Mouse (Mus musculus) T-cell, adult 2 months (primary cell): Measurements from ENCODE around the gene Nfya.

Source experiments
- DNase-seq: peaks from one replicate; pipeline ENCODE4 v3.0.0; 2022; ENCODE audit warnings: low spot score

Nfya gene

GRCm38 (mm10) chr17:48409380-48410298, at the start of gene Nfya, which contains the start of gene Oard1:
Gene Nfya (minus strand): TSS chr17:48409906.
Gene Oard1 (plus strand): TSS chr17:48410014.
- DNase-seq = peak; percentile 100

DNA sequence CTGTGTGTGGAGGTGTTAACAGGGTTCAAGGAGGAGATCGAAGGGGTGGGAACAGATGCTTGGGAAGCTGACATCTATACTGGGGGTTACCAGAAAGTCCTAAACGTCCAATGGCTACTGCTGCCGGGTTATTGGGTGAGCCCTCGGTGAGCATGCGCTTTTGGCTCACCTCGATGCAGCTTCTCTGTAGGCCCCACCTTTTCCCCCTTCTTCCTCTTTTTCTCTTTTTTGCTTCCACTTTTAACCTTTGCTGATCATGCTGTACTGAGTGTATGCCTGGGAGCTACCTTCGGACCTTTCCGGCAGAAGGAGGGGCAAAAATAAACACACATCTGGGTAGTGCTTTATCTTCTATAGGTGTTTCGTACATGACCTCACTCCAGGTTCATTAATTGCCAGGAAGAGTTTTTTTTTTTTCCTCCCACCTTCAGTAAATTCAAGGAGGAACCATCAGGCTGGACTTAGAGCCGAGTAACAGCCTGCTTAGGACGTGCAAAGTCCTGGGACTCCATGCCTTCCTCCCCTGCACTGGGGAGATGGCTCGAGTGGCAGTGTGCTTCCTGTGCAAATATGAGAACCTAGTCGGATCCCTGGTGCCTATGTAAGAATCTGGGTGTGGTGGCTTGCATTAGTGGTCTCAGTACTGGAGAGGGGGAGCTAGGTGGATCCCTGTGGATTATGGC, 48.4 kb upstream of the Nfya start:
- no peak for DNase-seq

DNA sequence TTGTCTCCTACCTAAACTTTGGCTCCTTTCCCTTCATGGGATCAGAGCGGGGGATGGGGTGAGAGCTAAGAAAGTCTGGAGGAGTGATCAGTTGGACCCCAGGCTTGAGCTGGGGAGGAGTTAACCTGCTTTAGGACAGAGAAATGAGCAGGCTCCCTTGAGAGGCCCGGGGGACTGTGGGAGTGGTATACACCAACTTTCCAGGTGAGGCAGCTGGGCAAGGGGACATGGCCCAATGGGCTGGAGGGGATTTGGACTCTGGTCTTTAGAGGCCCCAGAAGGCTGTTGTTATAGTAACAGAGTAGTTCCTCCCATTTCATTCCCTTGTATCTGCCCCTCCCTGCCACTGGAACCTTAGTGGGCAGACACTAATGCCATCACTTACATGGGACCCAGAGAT, 46.2 kb upstream of the Nfya start:
- DNase-seq = no peak

GRCm38 (mm10) chr17:48454688-48455087, 45.0 kb upstream of the Nfya start, which contains the start of gene Unc5cl:
Gene Unc5cl (plus strand): TSS chr17:48454901.
- DNase-seq = no peak

GRCm38 (mm10) chr17:48454190-48454589, 44.5 kb upstream of the Nfya start:
- no peak for DNase-seq

DNA sequence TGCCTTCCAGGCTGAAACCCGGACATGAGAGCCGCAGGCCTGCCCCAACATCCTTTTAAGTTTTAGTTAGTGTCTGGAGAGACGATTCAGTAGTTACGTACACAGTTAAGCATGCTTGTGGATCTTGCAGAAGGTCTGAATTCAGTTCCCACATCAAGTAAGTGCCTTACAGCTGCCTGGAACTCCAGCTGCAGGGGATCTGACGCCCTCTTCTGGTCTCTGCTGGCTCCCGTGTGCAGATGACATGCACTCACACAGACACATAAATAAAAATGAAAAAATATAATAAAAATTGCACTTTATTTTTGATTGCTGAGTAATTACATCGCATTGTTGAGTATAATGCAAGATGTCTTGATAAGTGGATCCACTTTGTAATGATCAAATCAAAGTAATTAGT, 43.8 kb upstream of the Nfya start:
- DNase-seq = no peak

DNA sequence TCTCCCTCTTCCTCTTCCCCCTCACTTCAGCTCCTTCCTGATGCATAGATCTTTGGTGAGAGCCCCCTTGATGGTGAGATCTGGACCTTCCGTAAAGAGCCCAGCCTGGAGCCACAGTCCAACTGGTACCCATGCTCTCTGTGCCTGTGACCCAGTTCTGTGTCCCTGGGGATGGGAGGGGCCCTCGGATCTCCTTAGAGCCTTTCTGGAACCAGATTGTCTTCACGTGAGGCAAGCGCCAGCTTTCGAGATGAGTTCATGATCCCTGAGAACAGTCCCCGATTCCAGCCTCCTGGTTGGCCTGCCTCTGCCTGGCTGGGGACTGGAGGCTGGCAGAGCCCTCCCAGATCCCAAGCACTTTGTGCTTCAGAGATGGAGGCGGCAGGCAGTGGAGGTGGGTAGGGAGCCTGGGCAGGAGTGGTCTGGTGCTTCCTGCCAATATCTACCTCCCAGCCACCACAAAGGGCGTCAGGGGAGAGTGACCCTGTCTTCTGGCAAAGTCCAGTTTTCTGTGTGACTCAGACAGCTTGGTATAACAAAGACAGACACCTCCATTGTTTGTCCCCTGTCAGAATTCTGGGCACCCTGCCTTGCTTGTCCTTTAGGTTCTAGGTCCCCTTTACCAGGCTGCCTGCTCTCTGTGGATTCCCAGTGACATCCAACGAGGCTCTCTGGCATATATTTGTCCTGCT, 42.2 kb upstream of the Nfya start:
- no peak for DNase-seq

DNA sequence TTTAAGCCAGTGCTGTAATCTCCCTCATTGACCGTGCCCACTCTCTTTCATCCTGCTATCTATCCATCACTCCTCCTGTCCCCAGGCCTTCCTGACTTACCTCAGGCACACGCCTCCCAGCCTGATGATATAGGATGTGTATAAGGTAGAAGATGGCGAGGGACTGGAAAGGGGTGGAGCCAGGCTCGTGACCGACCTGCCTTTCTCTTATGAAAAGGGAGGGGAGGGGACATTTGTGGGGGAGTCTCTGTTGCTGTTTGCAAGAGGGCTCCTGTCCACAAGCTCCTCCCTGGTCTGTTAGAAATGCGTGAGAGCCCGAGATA, 41.6 kb upstream of the Nfya start, which contains the start of gene Tspo2:
Gene Tspo2 (minus strand): TSS at position 170 of the 323 bp plus-strand sequence.
- DNase-seq = no peak

DNA sequence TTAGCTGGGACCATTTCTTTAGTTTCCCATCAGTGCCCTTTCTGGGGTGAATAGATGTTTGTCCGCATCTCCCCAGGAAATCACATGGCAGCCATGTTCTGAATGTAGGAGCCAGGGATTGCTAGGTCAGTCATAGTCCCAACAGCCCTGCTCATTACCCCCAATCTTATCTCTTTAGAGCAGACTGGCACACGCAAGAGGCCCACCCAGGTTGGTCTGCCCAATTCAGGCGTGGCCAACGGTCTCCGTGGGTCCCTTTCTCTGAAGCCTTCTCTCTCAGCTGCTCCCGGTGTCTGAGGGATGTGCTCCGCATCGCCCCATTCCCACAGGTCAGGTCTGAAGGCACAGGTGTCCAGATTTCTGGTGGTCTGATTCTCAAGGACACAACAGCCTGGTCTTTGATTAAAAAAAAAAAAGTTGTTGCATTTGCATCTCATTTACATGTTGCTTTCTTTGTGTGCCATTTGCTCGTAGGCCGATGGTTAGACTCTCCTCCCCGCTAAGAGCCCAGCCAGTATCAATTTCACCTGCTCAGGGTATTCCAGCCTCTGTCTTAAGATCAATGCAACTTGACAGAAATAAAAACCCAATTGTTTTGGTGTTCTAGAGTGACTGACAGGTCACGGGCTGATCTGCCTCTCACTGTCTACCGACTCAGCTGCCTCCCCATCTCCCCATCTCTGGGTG, 41.1 kb upstream of the Nfya start:
- DNase-seq = no peak

DNA sequence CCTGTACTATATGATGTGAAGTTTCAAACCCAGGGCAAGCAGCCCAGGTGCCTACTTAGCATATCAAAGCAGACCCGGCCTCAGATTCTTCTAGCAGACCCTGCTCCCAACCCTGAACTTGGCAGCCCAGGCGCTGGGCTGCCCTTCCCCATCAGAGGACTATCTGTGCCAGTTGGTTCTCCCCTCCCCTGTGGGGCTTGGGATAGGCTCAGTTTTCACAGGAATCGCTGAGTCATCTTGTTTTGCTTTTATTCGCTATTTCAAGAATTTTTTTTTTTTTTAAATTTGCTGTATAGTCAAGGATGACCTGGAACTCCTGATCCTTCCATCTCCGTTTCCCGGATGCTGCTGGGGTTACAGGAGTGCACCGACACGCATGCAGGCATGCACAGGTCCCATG, 38.0 kb upstream of the Nfya start:
- DNase-seq = no peak

DNA sequence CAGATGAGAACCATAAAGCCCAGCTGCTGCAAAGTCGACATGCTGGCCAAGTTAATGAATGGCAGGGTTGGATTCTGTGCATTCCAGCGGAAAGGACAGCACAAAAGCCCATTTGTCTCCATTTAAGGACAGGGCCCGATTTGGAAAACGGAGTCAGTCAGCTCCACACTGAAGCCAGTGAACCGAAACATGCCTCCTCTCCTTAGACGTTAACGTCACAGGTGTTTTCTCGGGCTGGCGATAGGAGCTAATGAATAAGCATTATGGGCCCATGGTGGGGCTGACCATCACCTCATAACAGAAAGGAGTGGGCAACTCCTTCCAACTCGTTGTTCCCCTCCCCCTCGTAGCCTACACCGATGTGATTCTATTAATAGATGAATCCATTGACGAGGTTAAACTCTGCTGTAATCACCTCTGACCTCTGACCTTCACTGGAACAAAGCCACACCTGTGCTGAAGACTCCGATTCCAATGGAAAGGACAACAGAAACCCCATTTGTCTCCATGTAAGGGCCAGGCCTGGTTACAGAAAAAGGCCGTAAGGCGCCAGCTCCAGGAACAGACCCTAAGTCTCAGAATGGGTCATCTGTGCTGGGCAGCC, 33.9 kb upstream of the Nfya start:
- no peak for DNase-seq

- no peak for DNase-seq
Measured at GRCm38 (mm10) chr17:48442745-48443457, 33.2 kb upstream of the Nfya start.

DNA sequence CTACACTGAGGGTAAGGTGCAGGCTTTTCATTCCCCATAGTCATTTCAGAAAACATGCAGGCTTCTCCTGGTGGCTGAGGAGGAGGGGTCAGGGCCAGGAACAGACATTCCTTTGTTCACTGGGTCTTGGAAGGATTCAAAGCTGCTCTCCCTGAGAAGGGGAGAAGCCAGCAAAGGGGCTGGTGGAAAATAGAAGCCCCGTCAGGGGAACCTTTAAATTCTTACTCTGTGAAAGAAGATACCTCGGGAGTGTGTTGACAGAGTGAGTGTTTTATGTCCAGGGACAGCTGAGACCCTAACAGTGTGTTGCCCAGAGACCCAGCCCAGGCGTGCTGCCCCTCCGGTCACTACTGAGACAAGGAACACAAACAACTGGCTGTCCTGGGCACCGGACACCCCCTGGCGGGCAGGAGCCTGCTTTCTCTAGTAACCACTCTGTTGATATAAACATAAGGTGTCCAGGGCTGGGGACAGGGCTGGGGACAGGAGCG, 27.8 kb upstream of the Nfya start:
- DNase-seq = no peak

- DNase-seq = no peak
Measured at GRCm38 (mm10) chr17:48436487-48436886, 26.8 kb upstream of the Nfya start.

DNA sequence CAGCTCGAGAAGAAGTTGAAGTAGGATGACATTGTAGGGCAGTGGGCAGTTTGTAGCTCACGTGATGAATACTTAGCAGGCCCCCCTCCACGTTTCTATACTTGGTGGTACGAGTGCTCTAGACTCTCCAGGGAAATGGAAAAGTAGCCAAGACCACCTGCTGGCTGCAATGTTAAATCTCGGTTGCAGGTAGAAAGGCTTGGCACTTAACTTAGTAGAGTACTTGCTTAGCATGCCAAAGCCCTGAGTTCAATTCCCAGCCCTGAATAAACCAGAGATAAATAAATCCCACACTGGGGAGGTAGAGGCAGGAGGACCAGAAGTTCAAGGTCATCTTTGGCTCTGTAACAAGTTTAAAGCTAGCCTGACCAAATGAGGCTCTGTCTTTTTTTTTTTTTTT, 24.8 kb upstream of the Nfya start:
- no peak for DNase-seq

DNA sequence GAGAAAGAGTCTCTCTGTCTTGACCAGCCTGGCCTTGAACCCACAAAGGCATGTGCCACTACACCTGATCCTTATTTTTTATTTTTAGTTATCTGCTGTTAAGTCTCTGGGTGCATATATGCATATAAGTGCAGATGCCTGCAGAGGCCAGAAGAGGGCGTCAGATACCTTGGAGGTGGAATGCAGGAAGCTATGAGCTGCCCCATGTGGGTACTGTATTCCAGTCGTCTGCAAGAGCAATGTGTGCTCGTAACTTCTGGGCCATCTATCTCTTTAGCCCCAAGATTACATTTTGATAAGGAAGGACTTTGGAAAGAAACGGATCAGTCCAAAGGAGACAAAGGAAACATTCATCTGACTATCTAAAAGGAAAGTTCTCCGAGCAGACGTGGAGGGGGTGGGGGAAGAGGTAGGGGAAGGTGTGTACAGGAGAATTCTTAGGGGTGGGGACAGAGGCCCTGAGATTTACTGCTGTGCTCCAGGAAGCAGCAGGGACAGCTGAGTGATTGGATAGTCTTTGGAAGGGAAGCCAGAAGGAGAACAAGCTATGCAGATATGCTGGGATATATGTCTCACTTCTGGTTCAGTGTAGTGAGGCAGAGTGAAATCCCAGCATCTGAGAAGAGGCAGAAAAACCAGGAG, 24.1 kb upstream of the Nfya start:
- DNase-seq = no peak

GRCm38 (mm10) chr17:48433006-48433655, 23.4 kb upstream of the Nfya start:
- DNase-seq = no peak

DNA sequence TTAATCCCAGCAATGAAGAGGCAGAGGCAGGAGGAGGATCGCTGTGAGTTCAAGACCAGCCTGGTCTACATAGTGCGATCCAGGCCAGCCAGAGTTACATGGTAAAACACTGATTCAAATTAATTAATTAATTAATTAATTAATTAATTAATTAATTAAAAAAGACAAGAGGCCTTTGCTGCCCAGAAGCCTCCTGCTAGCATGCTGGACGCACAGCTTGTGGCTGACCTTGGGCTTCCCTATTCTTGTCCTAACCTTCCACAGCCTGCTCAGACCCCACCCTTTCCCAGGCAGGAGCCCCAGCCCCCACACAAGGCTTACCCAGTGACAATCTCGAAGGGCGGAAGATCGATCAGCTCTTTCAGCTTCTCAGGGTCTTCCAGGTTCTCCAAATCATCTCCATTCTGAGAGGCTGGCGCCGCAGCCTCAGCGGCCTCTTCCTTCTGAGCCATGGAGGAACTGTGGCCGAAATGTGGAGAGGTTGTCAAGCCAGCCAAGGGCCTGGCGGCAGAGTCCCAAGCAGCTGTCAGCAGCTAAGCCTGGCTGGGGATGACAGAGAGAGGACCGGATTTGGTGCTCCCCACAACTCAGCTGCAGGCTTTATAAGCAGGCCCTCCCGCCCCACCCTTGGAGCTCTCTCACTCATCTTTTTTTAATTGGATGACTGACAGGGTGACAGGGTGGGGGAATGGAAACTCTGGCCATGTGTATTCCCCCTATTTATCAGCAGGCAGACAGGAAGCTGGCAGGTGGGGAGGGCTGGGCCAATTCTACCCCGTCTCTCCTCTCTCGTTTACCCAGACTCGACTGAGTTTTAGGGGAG, 22.7 kb upstream of the Nfya start, which contains the start of gene Apobec2:
Gene Apobec2 (minus strand): TSS at position 773 of the 823 bp plus-strand sequence.
- no peak for DNase-seq

- no peak for DNase-seq
Measured at GRCm38 (mm10) chr17:48431054-48431453, 21.3 kb upstream of the Nfya start.
